ENCODE assay signal across 10 mouse cellular contexts in genomic region chr8:84786801-84787467, GRCm38 (mm10). TPM values are rescaled to one million over a fixed set of nuclear protein-coding genes. Genes with fewer than 3 reads are reported as not detected.
DNase-seq lines count a peak whose midpoint lies in the region; ATAC-seq and TF ChIP-seq lines count a peak whose summit lies in the region.
"Had no signal": no experiment of that assay in that cellular context is flagged by ENCODE, and none has a peak within 500 bp of the region (broad histone marks: within the 10 kb centered on the region; RNA-seq: fewer than 3 reads in every experiment).

No protein-coding gene starts in this region.

- peaks cover 71% of the 10 kb centered on the region for H3K79me2 ChIP-seq in liver, adult 2 months (ENCODE audit: control insufficient read depth, insufficient read depth, low read length)

- no peak for TF ChIP-seq CTCF in gastrocnemius, adult 2 months (IDR thresholded peaks at IDR 0.05)
- no peak for TF ChIP-seq CTCF in liver, adult 2 months (IDR thresholded peaks at IDR 0.05; ENCODE audit: low read depth, low read length)
- no peak for TF ChIP-seq CTCF in embryonic fibroblast, embryonic 13.5 days (IDR thresholded peaks at IDR 0.05; ENCODE audit: borderline replicate concordance, insufficient read depth, low read length)

- no peaks in the 10 kb centered on the region for H3K27me3 ChIP-seq in liver, adult 2 months (ENCODE audit: control insufficient read depth, insufficient read depth, low read length)
- 0 out of 2 replicates have a peak, but pooled peaks cover 24% of the 10 kb centered on the region for H3K27me3 ChIP-seq in limb, embryonic 14.5 days (ENCODE audit: control insufficient read depth, insufficient read depth, low read length)

- no peaks in the 10 kb centered on the region for H3K9me3 ChIP-seq in limb, embryonic 14.5 days (ENCODE audit: control insufficient read depth, low read length)

- DNase-seq in gastrocnemius, adult 2 months: no peak
- no peak for DNase-seq in gastrocnemius, adult 18-20 months (ENCODE audit: low spot score)
- DNase-seq in liver, adult 2 months (ENCODE audit: extremely low read depth, low read depth, low spot score): peak; percentile 66
- no peak for DNase-seq in liver
- DNase-seq in limb, embryonic 14.5 days (ENCODE audit: low spot score): no peak
- no peak for DNase-seq in thymus, postnatal 36 days
- no peak for DNase-seq in urinary bladder, postnatal 4 days (ENCODE audit: low spot score in 2 of 2)

- TF ChIP-seq POLR2A in liver, adult 2 months (IDR thresholded peaks at IDR 0.05; ENCODE audit: extremely low read depth, insufficient read depth, low read length): no peak
- TF ChIP-seq POLR2A in embryonic fibroblast, embryonic 13.5 days (IDR thresholded peaks at IDR 0.05; ENCODE audit: low read depth, low read length): 0 out of 2 replicates have a peak, but pooled peaks have one; percentile 8
- TF ChIP-seq POLR2A in limb, embryonic 14.5 days (IDR thresholded peaks at IDR 0.05; ENCODE audit: borderline replicate concordance, extremely low read depth, insufficient read depth, insufficient read length): no peak

- H3K36me3 ChIP-seq in liver, adult 2 months (ENCODE audit: control insufficient read depth, insufficient read depth, low read length): no peaks in the 10 kb centered on the region
- H3K36me3 ChIP-seq in limb, embryonic 14.5 days (ENCODE audit: control insufficient read depth, insufficient read depth, low read length): peaks cover 18% of the 10 kb centered on the region; the same call in 1 of the 2 replicates

- H3K27ac ChIP-seq in gastrocnemius, adult 2 months: peak overlapping the region; percentile 96
- H3K27ac ChIP-seq in liver, adult 2 months (replicated peaks; ENCODE audit: insufficient read depth, low read depth, low read length): peak overlapping the region; percentile 93
- H3K27ac ChIP-seq in embryonic fibroblast, embryonic 13.5 days (ENCODE audit: insufficient read depth, low read length): peak overlapping the region; percentile 76
- no peak overlapping the region for H3K27ac ChIP-seq in limb, embryonic 14.5 days (replicated peaks; ENCODE audit: low read depth, low read length)

- peaks cover 59% of the 10 kb centered on the region for H3K4me1 ChIP-seq in liver, adult 2 months (ENCODE audit: control insufficient read depth, insufficient read depth, low read length)
- peaks cover 44% of the 10 kb centered on the region for H3K4me1 ChIP-seq in embryonic fibroblast, embryonic 13.5 days (ENCODE audit: control insufficient read depth, insufficient read depth, low read length)
- peaks cover 94% of the 10 kb centered on the region for H3K4me1 ChIP-seq in limb, embryonic 14.5 days (ENCODE audit: control insufficient read depth, insufficient read depth, low read length)

- H3K4me3 ChIP-seq in gastrocnemius, adult 2 months: peak overlapping the region; percentile 59
- H3K4me3 ChIP-seq in liver, adult 2 months (ENCODE audit: insufficient read depth, low read depth, low read length): no peak overlapping the region
- no peak overlapping the region for H3K4me3 ChIP-seq in embryonic fibroblast, embryonic 13.5 days (ENCODE audit: insufficient read depth, low read length)
- H3K4me3 ChIP-seq in limb, embryonic 14.5 days (replicated peaks; ENCODE audit: low read length): peak overlapping the region; percentile 25
- H3K4me3 ChIP-seq: megakaryocyte, embryonic 14.5 days had no signal

- peak overlapping the region; percentile 32; the same call in 1 of the 2 replicates for H3K9ac ChIP-seq in liver, adult 2 months (ENCODE audit: low read depth, low read length)
- 0 out of 2 replicates have a peak overlapping the region, but pooled peaks have one; percentile 38 for H3K9ac ChIP-seq in limb, embryonic 14.5 days (ENCODE audit: low read depth, low read length, severe bottlenecking)

- 42% methylated on average over 11 of the region's 11 CpGs for WGBS in liver, adult 2 months
- WGBS in limb, embryonic 14.5 days: 35% methylated on average over 11 of the region's 11 CpGs

- no peak for ATAC-seq in limb, embryonic 14.5 days (ENCODE audit: low FRiP score, low read depth)
- ATAC-seq: intestine, postnatal 0 days had no signal

- intact Hi-C loops in gastrocnemius, adult 2 months (cut with DNase I): no loop called here

- peak overlapping the region; percentile 41 for H3K4me2 ChIP-seq in limb, embryonic 14.5 days (replicated peaks; ENCODE audit: low read depth, low read length, severe bottlenecking)

RNA-seq across cellular contexts. Expression of gene Nfix, which starts 13.2 kb away (rescaled TPM):
- total RNA-seq in gastrocnemius, adult 2 months (2021): 100 to 1,000 TPM; 465 to 558 TPM
- total RNA-seq in gastrocnemius, adult 18-20 months (2021): 100 to 1,000 TPM; 481 to 528 TPM
- 20.7 and 27.5 TPM in 2 replicates for total RNA-seq in liver, adult 2 months (2014; rRNA removed)
- polyA plus RNA-seq in liver, adult 2 months (2012; rRNA removed): 32.9 and 34.4 TPM in 2 replicates
- 173 and 236 TPM in 2 replicates for polyA plus RNA-seq in embryonic fibroblast, embryonic 13.5 days (2011; ENCODE audit: insufficient read length, low read depth, missing spikeins)
- 81.2 and 97.7 TPM in 2 replicates for polyA plus RNA-seq in limb, embryonic 14.5 days (2012; rRNA removed)
- 100 and 108 TPM in 2 replicates for polyA plus RNA-seq in limb, embryonic 14.5 days (2014; fragmentation: Nextera tagmentation; extraction: Ambion mirVana)

RNA-seq across cellular contexts. Expression of gene Dand5, which starts 35.7 kb away (rescaled TPM):
- 10 to 100 TPM; 10.2 to 14.3 TPM for total RNA-seq in gastrocnemius, adult 2 months (2021)
- total RNA-seq in gastrocnemius, adult 18-20 months (2021): 10 to 100 TPM; 12.8 to 12.9 TPM
- total RNA-seq in liver, adult 2 months (2014; rRNA removed): 0.94 and 1.8 TPM in 2 replicates
- 2.0 and 2.6 TPM in 2 replicates for polyA plus RNA-seq in liver, adult 2 months (2012; rRNA removed)
- 2.0 and 2.3 TPM in 2 replicates for polyA plus RNA-seq in embryonic fibroblast, embryonic 13.5 days (2011; ENCODE audit: insufficient read length, low read depth, missing spikeins)
- 5.7 and 5.9 TPM in 2 replicates for polyA plus RNA-seq in limb, embryonic 14.5 days (2012; rRNA removed)
- 6.4 and 6.9 TPM in 2 replicates for polyA plus RNA-seq in limb, embryonic 14.5 days (2014; fragmentation: Nextera tagmentation; extraction: Ambion mirVana)

RNA-seq across cellular contexts. Expression of gene Gadd45gip1, which starts 44.4 kb away (rescaled TPM):
- 10 to 100 TPM; 16.2 to 30.4 TPM for total RNA-seq in gastrocnemius, adult 2 months (2021)
- total RNA-seq in gastrocnemius, adult 18-20 months (2021): 10 to 100 TPM; 22.9 to 24.2 TPM
- 26.7 and 28.1 TPM in 2 replicates for total RNA-seq in liver, adult 2 months (2014; rRNA removed)
- 29.8 and 34.2 TPM in 2 replicates for polyA plus RNA-seq in liver, adult 2 months (2012; rRNA removed)
- polyA plus RNA-seq in embryonic fibroblast, embryonic 13.5 days (2011; ENCODE audit: insufficient read length, low read depth, missing spikeins): 11.7 and 12.6 TPM in 2 replicates
- 39.8 and 45.6 TPM in 2 replicates for polyA plus RNA-seq in limb, embryonic 14.5 days (2012; rRNA removed)
- 43.2 and 44.9 TPM in 2 replicates for polyA plus RNA-seq in limb, embryonic 14.5 days (2014; fragmentation: Nextera tagmentation; extraction: Ambion mirVana)

RNA-seq across cellular contexts. Expression of gene Rad23a, which starts 53.5 kb away (rescaled TPM):
- total RNA-seq in gastrocnemius, adult 2 months (2021): 100 to 1,000 TPM; 159 to 172 TPM
- 100 to 1,000 TPM; 171 to 176 TPM for total RNA-seq in gastrocnemius, adult 18-20 months (2021)
- total RNA-seq in liver, adult 2 months (2014; rRNA removed): 28.2 and 40.7 TPM in 2 replicates
- polyA plus RNA-seq in liver, adult 2 months (2012; rRNA removed): 52.0 and 68.4 TPM in 2 replicates
- polyA plus RNA-seq in embryonic fibroblast, embryonic 13.5 days (2011; ENCODE audit: insufficient read length, low read depth, missing spikeins): 57.6 and 61.7 TPM in 2 replicates
- 82.0 and 82.4 TPM in 2 replicates for polyA plus RNA-seq in limb, embryonic 14.5 days (2012; rRNA removed)
- 104 and 109 TPM in 2 replicates for polyA plus RNA-seq in limb, embryonic 14.5 days (2014; fragmentation: Nextera tagmentation; extraction: Ambion mirVana)

RNA-seq across cellular contexts. Expression of gene Calr, which starts 59.8 kb away (rescaled TPM):
- 100 to 1,000 TPM; 149 to 205 TPM for total RNA-seq in gastrocnemius, adult 2 months (2021)
- total RNA-seq in gastrocnemius, adult 18-20 months (2021): 100 to 1,000 TPM; 145 to 160 TPM
- 411 and 458 TPM in 2 replicates for total RNA-seq in liver, adult 2 months (2014; rRNA removed)
- polyA plus RNA-seq in liver, adult 2 months (2012; rRNA removed): 308 and 349 TPM in 2 replicates
- polyA plus RNA-seq in embryonic fibroblast, embryonic 13.5 days (2011; ENCODE audit: insufficient read length, low read depth, missing spikeins): 1,122 and 1,201 TPM in 2 replicates
- 575 and 831 TPM in 2 replicates for polyA plus RNA-seq in limb, embryonic 14.5 days (2012; rRNA removed)
- 802 and 827 TPM in 2 replicates for polyA plus RNA-seq in limb, embryonic 14.5 days (2014; fragmentation: Nextera tagmentation; extraction: Ambion mirVana)

Comparison
In these comparisons a context has a peak if more than half of its experiments do, and no peak if none do; other contexts are left out.
1. H3K4me3 ChIP-seq: peak in gastrocnemius, adult 2 months (single experiment) and limb, embryonic 14.5 days (single experiment); none in liver, adult 2 months (single experiment) and embryonic fibroblast, embryonic 13.5 days (single experiment).
2. RNA of gene Nfix, which starts 13.2 kb away (total RNA-seq): 465 to 558 TPM in gastrocnemius, adult 2 months and 481 to 528 TPM in gastrocnemius, adult 18-20 months; 20.7 to 27.5 TPM in liver, adult 2 months; every median in the first group is over 10 times any median in the second.